24 mouse cellular contexts compared by ENCODE assay signal in genomic region chr10:99584855-99585254, GRCm38 (mm10).
DNase-seq lines count a peak whose midpoint lies in the region; ATAC-seq and TF ChIP-seq lines count a peak whose summit lies in the region.
"Had no signal": no experiment of that assay in that cellular context is flagged by ENCODE, and none has a peak within 500 bp of the region (broad histone marks: within the 10 kb centered on the region; RNA-seq: fewer than 3 reads in every experiment).

No protein-coding gene starts in this region.

- no peak for TF ChIP-seq RAD21 in CH12.LX (IDR thresholded peaks at IDR 0.05; ENCODE audit: low read depth, low read length)

- TF ChIP-seq EP300 in CH12.LX (IDR thresholded peaks at IDR 0.05; ENCODE audit: low read length): no peak

- DNase-seq in adrenal gland, adult 2 months: peak; percentile 21
- no peak for DNase-seq in adrenal gland, postnatal 4 days (ENCODE audit: low spot score in 2 of 2)
- peak; percentile 4 for DNase-seq in CH12.LX (ENCODE audit: extremely low read depth)
- no peak for DNase-seq in forebrain, embryonic 11.5 days (ENCODE audit: low spot score)
- no peak for DNase-seq in cerebellum, postnatal 14 days
- no peak for DNase-seq in layer of hippocampus, adult 2 months (ENCODE audit: low spot score in 2 of 2)
- DNase-seq: adrenal gland, postnatal 14 days; B cell, adult 2 months; cerebellum, adult 18-20 months; cerebellum, adult 9-11 months; gastrocnemius, postnatal 10 days; gastrocnemius, postnatal 36 days; heart, adult 11 months had no signal

- no peaks in the 10 kb centered on the region for H3K9me3 ChIP-seq in CH12.LX (replicated peaks; ENCODE audit: low read length)
- no peaks in the 10 kb centered on the region for H3K9me3 ChIP-seq in forebrain, embryonic 11.5 days (ENCODE audit: control insufficient read depth, low read length)
- H3K9me3 ChIP-seq: embryonic facial prominence, embryonic 12.5 days; embryonic facial prominence, embryonic 15.5 days; forebrain, embryonic 12.5 days; hindbrain, embryonic 12.5 days; hindbrain, embryonic 15.5 days had no signal

- WGBS in forebrain, embryonic 11.5 days: 82% methylated on average over 2 of the region's 2 CpGs

- no peak overlapping the region for H3K4me2 ChIP-seq in CH12.LX (ENCODE audit: insufficient read depth, low read depth, poor library complexity, severe bottlenecking)
- no peak overlapping the region for H3K4me2 ChIP-seq in forebrain, embryonic 11.5 days (ENCODE audit: low read depth, low read length, severe bottlenecking)
- H3K4me2 ChIP-seq: embryonic facial prominence, embryonic 12.5 days; embryonic facial prominence, embryonic 15.5 days; forebrain, embryonic 12.5 days; heart, embryonic 11.5 days; hindbrain, embryonic 12.5 days; hindbrain, embryonic 15.5 days had no signal

- peaks cover 0 to 4% of the 10 kb centered on the region in 2 experiments; a peak in 2 of 4 replicates for H3K4me1 ChIP-seq in CH12.LX (ENCODE audit: control insufficient read depth in 1 of 2, insufficient read depth in 2 of 2)
- H3K4me1 ChIP-seq in forebrain, embryonic 11.5 days (replicated peaks; ENCODE audit: control insufficient read depth, insufficient read depth, low read length): no peaks in the 10 kb centered on the region
- H3K4me1 ChIP-seq: embryonic facial prominence, embryonic 15.5 days; forebrain, embryonic 12.5 days; hindbrain, embryonic 12.5 days; hindbrain, embryonic 15.5 days had no signal

- no peaks in the 10 kb centered on the region for H3K27me3 ChIP-seq in CH12.LX (replicated peaks)
- no peaks in the 10 kb centered on the region for H3K27me3 ChIP-seq in forebrain, embryonic 11.5 days (ENCODE audit: control insufficient read depth, insufficient read depth, low read length)
- H3K27me3 ChIP-seq: embryonic facial prominence, embryonic 12.5 days; embryonic facial prominence, embryonic 15.5 days; forebrain, embryonic 12.5 days; hindbrain, embryonic 12.5 days; hindbrain, embryonic 15.5 days had no signal

- peak; percentile 74 for ATAC-seq in granulocyte monocyte progenitor cell, adult 5-6 weeks (replicated peaks; ENCODE audit: poor library complexity, severe bottlenecking)
- 0 out of 2 replicates have a peak, but pooled peaks have one; percentile 42 for ATAC-seq in monocyte, adult 5-6 weeks (replicated peaks; ENCODE audit: insufficient number of reproducible peaks, low FRiP score, low TSS enrichment, poor library complexity, severe bottlenecking)
- no peak for ATAC-seq in forebrain, embryonic 11.5 days (replicated peaks; ENCODE audit: low FRiP score)
- ATAC-seq: CD4-positive, CD25-positive, alpha-beta regulatory T cell, adult 4 months; forebrain, embryonic 16.5 days; intestine, postnatal 0 days had no signal

- no peak overlapping the region for H3K9ac ChIP-seq in CH12.LX (ENCODE audit: insufficient read depth, low read depth)
- no peak overlapping the region for H3K9ac ChIP-seq in forebrain, embryonic 11.5 days (ENCODE audit: low read length)
- H3K9ac ChIP-seq: embryonic facial prominence, embryonic 12.5 days; embryonic facial prominence, embryonic 15.5 days; forebrain, embryonic 12.5 days; hindbrain, embryonic 12.5 days; hindbrain, embryonic 15.5 days had no signal

- H3K36me3 ChIP-seq in CH12.LX (replicated peaks in 1 of 2; ENCODE audit: control insufficient read depth in 1 of 2, insufficient read depth in 1 of 2, low read length in 1 of 2): no peaks in the 10 kb centered on the region
- H3K36me3 ChIP-seq in forebrain, embryonic 11.5 days (ENCODE audit: control insufficient read depth, insufficient read depth, low read length): no peaks in the 10 kb centered on the region
- H3K36me3 ChIP-seq: embryonic facial prominence, embryonic 12.5 days; embryonic facial prominence, embryonic 15.5 days; forebrain, embryonic 12.5 days; hindbrain, embryonic 12.5 days; hindbrain, embryonic 15.5 days had no signal

- H3K27ac ChIP-seq in CH12.LX (ENCODE audit: insufficient read depth, low read depth): no peak overlapping the region
- no peak overlapping the region for H3K27ac ChIP-seq in forebrain, embryonic 11.5 days (ENCODE audit: low read depth, low read length)
- H3K27ac ChIP-seq in layer of hippocampus, adult 2 months: no peak overlapping the region
- H3K27ac ChIP-seq: embryonic facial prominence, embryonic 12.5 days; embryonic facial prominence, embryonic 15.5 days; forebrain, embryonic 12.5 days; hindbrain, embryonic 12.5 days; hindbrain, embryonic 15.5 days had no signal

- in situ Hi-C loops in CH12.LX (cut with MboI; ENCODE audit: low pct_ligation_motif_present, low pct_unique_long_range_greater_than_20kb, low sequenced_read_pairs): no loop called here

- TF ChIP-seq CTCF in CH12.LX (conservative IDR thresholded peaks at IDR 0.05 in 1 of 2, IDR thresholded peaks at IDR 0.05 in 1 of 2; ENCODE audit: low read depth in 2 of 2, low read length in 2 of 2): no peak
- no peak for TF ChIP-seq CTCF in layer of hippocampus, adult 2 months (conservative IDR thresholded peaks at IDR 0.05)

- no peak overlapping the region for H3K4me3 ChIP-seq in CH12.LX (replicated peaks in 1 of 3; ENCODE audit: low read depth in 2 of 3, low read length in 2 of 3, poor library complexity in 1 of 3)
- H3K4me3 ChIP-seq in forebrain, embryonic 11.5 days (ENCODE audit: low read depth, low read length): no peak overlapping the region
- no peak overlapping the region for H3K4me3 ChIP-seq in layer of hippocampus, adult 2 months
- H3K4me3 ChIP-seq: embryonic facial prominence, embryonic 12.5 days; embryonic facial prominence, embryonic 15.5 days; forebrain, embryonic 12.5 days; hindbrain, embryonic 12.5 days; hindbrain, embryonic 15.5 days had no signal

- TF ChIP-seq POLR2A in CH12.LX (IDR thresholded peaks at IDR 0.05; ENCODE audit: low read depth, low read length): no peak

- H3K79me2 ChIP-seq in CH12.LX (replicated peaks; ENCODE audit: control insufficient read depth, extremely low read depth, insufficient read depth, poor library complexity, severe bottlenecking): no peaks in the 10 kb centered on the region

- dilution Hi-C loops in CH12.LX (cut with MboI; ENCODE audit: extremely low pct_ligation_motif_present, extremely low pct_unique_long_range_greater_than_20kb, low sequenced_read_pairs): no loop called here

TF ChIP-seq in CH12.LX, 34 proteins besides CTCF, POLR2A, EP300 and RAD21:
- TF ChIP-seq MAFK (IDR thresholded peaks at IDR 0.05; ENCODE audit: insufficient replicate concordance, low read length): no peak
- TF ChIP-seq GABPA (IDR thresholded peaks at IDR 0.05; ENCODE audit: insufficient replicate concordance, low read depth, low read length): no peak
- TF ChIP-seq RCOR1 (conservative IDR thresholded peaks at IDR 0.05; ENCODE audit: low read depth, low read length): no peak

Comparison
In these comparisons a context has a peak if more than half of its experiments do, and no peak if none do; other contexts are left out.
1. DNase-seq: peak in adrenal gland, adult 2 months (single experiment) and CH12.LX (single experiment); none in adrenal gland, postnatal 4 days (0 of 2), forebrain, embryonic 11.5 days (single experiment), cerebellum, postnatal 14 days (0 of 2) and layer of hippocampus, adult 2 months (0 of 2).